Mouse (Mus musculus) small intestine, adult 2 months (tissue): ENCODE results near the gene Arxes2. TPM values are rescaled to one million over a fixed set of nuclear protein-coding genes. Genes with fewer than 3 reads are reported as not detected.
"Not testable (repeated sequence)": the region's sequence is repeated elsewhere in the genome, so short reads cannot be mapped to it uniquely, and the experiment has no call there.

Experiments used
- H3K27ac ChIP-seq: fragments of 200-500 bp; 2 replicates; pipeline ENCODE4 v1.5.1; 2012; ENCODE audit warnings: low read depth, low read length, control low read depth, inconsistent platforms; ENCODE audit not compliant: insufficient read depth
- H3K27me3 ChIP-seq: fragments of 200-500 bp; 2 replicates; pipeline ENCODE4 v1.6.1; 2012; ENCODE audit warnings: mild to moderate bottlenecking, moderate library complexity, low read length, inconsistent platforms; ENCODE audit not compliant: control insufficient read depth, insufficient read depth
- H3K36me3 ChIP-seq: fragments of 200-500 bp; 2 replicates; pipeline ENCODE4 v1.6.1; 2012; ENCODE audit warnings: mild to moderate bottlenecking, low read length, control low read depth, inconsistent platforms; ENCODE audit not compliant: control insufficient read depth, insufficient read depth
- H3K4me1 ChIP-seq: fragments of 200-500 bp; 2 replicates; pipeline ENCODE4 v1.6.1; 2012; ENCODE audit warnings: low read length, inconsistent platforms, mixed read lengths; ENCODE audit not compliant: control insufficient read depth, insufficient read depth, insufficient read length
- H3K4me3 ChIP-seq: fragments of 200-500 bp; 2 replicates; pipeline ENCODE4 v1.5.1; 2012; ENCODE audit warnings: low read depth, mild to moderate bottlenecking, control low read depth, inconsistent platforms, low read length, moderate library complexity
- CTCF ChIP-seq: fragments of 200-500 bp; IDR thresholded peaks from 2 replicates; pipeline ENCODE4 v1.5.1; 2012; ENCODE audit warnings: low read depth, mild to moderate bottlenecking, control low read depth, inconsistent platforms, low read length, moderate library complexity, mixed read lengths; ENCODE audit not compliant: insufficient replicate concordance, insufficient read length; ENCODE audit errors: extremely low read depth
- POLR2A ChIP-seq: fragments of 200-500 bp; IDR thresholded peaks from 2 replicates; pipeline ENCODE4 v1.6.1; 2012; ENCODE audit warnings: low read depth, mild to moderate bottlenecking, control low read depth, inconsistent platforms, low read length, moderate library complexity
- WGBS: fragments of 180-500 bp; shearing (Covaris S2); methylation state at CpG from one replicate; pipeline ENCODE4 v1.1.7; 2018; 5-methylcytosine and 5-hydroxymethylcytosine counted together
- polyA plus RNA-seq: library from polyadenylated mRNA; depleted of rRNA; stranded (reverse); fragments of >200 nt; gene quantifications from 2 replicates; pipeline ENCODE4 v1.2.3, GENCODE M21; 2012; rRNA removed

Arxes2 gene
- 0.51 and 0.57 TPM in 2 replicates for polyA plus RNA-seq

DNA sequence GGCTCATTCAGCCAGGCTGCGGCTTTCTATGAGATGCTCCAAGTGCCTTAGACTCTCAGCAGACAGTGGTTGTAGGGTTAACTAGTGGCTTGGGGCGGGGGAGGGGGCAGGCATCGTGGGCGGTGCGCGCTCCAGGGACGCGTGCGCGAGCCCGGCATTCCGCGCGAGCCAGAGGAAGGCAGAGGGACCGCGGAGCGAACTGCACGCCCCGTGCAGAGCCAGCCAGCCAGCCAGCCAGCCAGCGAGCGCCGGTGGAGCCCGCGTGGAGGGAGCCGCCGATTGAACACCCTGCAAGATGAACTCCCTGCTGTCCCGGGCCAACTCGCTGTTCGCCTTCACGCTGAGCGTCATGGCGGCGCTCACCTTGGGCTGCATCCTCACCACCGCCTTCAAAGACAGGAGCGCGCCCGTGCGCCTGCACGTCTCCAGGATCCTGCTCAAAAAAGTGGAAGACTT, at the start of gene Arxes2:
Arxes2 (plus strand) TSS at position 161 of the 456 bp plus-strand sequence.
- H3K27ac ChIP-seq, H3K27me3 ChIP-seq, H3K36me3 ChIP-seq, H3K4me1 ChIP-seq: not testable (repeated sequence)
- 0 out of 2 replicates have a peak within 1 kb of the TSS, but pooled peaks have one; percentile 24 for H3K4me3 ChIP-seq
- 10% methylated on average over 11 of the region's 39 CpGs for WGBS

DNA sequence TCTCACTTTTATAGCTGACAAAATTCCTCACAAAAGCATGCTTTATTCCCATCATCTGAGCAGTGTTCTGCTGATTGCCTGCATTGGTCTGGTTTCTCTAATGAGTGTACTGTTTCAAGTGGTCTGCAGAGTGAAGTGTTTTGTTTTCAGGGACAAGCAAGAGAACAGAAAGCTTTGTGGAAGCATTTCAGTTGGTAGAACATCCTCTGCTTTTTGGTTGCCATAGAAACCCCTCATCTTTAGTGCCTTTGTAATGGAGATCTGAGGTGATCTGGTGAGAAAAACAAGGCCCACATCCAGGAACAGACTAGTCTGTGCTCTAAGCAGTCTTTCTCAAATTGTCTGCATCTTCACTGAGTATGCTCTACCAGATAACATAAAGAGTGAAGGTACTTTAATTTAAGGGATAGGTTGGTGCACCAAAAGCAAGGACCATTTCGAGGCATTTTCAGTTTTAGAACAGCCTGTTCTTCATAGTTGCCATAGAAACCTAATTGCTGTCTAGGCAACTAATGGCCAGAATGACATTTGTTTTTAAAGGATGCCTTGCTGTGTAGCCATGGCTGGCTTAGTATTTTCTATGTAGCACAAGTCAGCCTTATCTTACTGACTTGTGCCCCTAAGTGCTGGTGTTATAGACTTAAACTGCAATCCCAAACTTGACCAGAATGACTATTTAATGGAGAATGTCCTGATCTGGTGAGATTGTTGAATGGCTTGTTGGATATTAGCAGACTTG, 44.8 kb upstream of the Arxes2 start:
- no peaks in the 10 kb centered on the region for H3K27me3 ChIP-seq
- H3K4me3 ChIP-seq = no peak overlapping the region
- H3K36me3 ChIP-seq = no peaks in the 10 kb centered on the region
- no peak for TF ChIP-seq CTCF
- no peak for TF ChIP-seq POLR2A
- 81% methylated on average over 1 of the region's 1 CpGs for WGBS
- H3K27ac ChIP-seq = no peak overlapping the region
- H3K4me1 ChIP-seq = no peaks in the 10 kb centered on the region

DNA sequence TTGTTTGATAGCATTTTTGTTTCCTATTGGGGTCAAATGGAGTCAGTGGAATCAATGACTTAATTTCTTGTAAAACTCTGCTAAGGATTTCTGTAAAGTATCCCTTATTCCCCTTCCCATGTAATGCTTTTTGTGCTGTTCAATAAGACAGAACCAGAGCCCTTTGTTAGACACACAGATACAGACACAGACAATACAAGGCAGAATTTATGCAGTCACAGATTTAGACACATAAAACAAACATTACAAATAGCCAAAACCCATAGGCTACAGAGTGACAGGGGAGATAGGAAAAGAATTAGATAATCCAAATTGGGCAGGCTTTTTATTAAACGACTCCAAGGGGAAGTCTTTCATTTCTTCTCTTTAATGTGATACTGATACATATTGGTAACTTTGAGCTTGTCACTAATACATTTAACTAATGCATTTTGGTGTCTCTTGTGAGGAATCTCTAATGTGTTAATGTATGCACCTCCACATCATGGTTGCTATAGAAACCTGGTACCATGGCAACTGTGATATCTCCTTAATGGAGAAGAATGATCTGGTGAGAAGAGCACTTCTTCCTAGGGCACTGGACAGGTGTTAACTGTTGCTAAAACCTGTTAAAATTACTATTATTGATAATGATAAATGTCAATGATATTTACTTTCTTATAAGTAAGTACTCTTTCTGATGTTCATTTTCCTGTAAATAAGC, 36.5 kb upstream of the Arxes2 start:
- no peak overlapping the region for H3K4me3 ChIP-seq
- WGBS = 74% methylated on average over 1 of the region's 1 CpGs
- no peaks in the 10 kb centered on the region for H3K36me3 ChIP-seq
- no peaks in the 10 kb centered on the region for H3K27me3 ChIP-seq
- no peak overlapping the region for H3K27ac ChIP-seq
- no peaks in the 10 kb centered on the region for H3K4me1 ChIP-seq
- TF ChIP-seq POLR2A = no peak
- no peak for TF ChIP-seq CTCF

DNA sequence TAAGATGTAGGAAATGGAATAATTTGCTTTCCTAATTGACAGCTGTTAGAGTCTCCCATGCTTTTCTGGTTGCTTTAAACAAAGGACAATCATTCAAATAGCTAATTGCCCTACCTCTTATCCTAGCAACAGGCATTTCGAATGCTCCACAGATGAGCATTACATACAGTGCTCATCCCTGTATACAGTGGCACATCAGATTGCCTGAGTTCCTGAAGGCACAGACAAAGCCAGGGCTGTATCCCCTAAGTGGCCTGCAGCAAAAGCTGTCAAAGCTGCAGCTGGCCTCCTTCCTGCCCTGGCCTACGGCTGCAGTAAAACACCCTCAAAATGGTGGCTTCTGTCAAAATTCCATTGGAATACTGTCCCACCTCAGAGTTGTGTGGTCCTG, 35.9 kb upstream of the Arxes2 start:
- H3K4me1 ChIP-seq = no peaks in the 10 kb centered on the region
- H3K27me3 ChIP-seq = no peaks in the 10 kb centered on the region
- H3K27ac ChIP-seq = no peak overlapping the region
- H3K36me3 ChIP-seq = no peaks in the 10 kb centered on the region
- 90% methylated on average over 2 of the region's 2 CpGs for WGBS
- TF ChIP-seq CTCF = no peak
- no peak for TF ChIP-seq POLR2A
- H3K4me3 ChIP-seq = no peak overlapping the region

DNA sequence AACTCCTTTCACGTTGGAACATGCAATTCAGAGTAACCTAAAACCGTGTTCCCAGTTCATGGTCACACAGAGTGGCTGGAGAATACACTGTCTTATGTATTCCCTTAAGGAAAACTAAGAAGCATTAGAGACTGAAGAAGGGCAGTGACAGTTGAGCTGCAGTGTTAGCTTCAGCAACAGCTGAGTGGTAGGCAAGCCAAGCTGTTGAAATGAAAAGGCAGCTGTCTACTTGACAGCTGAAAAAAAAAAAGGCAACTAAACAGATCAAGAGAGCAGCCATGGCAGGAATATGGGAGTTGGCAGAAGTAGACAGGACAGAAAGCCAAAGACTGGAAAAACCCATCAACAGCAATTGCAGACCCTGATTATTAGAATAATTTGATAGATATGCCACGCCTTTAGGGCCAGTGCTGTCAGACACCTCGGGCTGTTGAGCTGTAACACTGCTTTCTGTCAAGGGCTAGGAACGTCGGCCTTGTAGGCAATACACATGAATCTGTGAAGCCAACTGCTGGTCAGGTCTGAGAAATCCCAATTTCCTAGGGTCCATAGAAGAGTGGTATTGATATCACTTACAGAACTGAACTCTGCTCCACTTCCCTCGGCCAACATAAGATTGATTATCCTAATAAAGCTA, 34.9 kb upstream of the Arxes2 start:
- H3K4me3 ChIP-seq = no peak overlapping the region
- H3K4me1 ChIP-seq = no peaks in the 10 kb centered on the region
- H3K27me3 ChIP-seq = no peaks in the 10 kb centered on the region
- no peaks in the 10 kb centered on the region for H3K36me3 ChIP-seq
- 64% methylated on average over 7 of the region's 7 CpGs for WGBS
- no peak for TF ChIP-seq CTCF
- TF ChIP-seq POLR2A = no peak
- H3K27ac ChIP-seq = no peak overlapping the region

DNA sequence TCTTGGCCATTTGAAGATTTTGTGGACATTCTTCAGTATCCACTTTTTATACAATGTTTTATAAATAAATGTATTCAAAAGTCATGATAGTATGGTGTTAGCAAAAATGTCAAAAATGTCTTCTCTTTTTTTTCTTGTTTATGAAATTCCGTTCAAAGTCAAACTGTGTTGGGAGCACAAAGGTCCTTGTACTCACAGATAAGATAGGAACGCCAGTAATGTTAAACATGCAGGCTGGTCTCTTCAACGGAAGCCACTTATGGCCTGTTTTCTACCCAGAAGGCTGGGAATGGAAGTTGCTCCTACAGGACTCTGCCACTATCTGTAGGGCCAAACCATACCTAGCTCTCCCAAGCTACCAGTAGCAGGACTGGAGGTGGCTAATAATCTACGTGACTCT, 34.1 kb upstream of the Arxes2 start:
- H3K27me3 ChIP-seq = no peaks in the 10 kb centered on the region
- TF ChIP-seq POLR2A (no peak), CTCF (no peak)
- WGBS = 49% methylated on average over 4 of the region's 4 CpGs

DNA sequence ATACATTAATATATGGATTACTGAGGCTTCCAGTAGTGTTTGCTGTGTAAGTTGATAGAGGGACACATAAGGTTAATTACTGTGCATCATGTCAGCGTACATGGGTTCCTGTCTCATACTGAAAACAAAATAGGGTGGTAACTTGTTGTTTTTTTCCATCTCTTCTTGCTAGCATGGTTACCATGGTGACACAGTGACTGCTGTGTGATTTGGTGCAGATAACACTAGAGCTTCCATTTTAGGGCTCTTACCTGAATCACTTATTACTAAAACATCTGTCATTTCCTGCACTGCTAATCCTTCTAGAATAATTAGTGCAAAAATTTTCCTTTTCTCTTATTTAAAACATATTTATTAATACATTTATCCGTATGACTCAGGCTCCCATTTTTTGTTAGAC, 31.3 kb upstream of the Arxes2 start:
- H3K4me1 ChIP-seq = no peaks in the 10 kb centered on the region
- H3K27ac ChIP-seq = no peak overlapping the region
- WGBS = 81% methylated on average over 2 of the region's 2 CpGs
- H3K36me3 ChIP-seq = no peaks in the 10 kb centered on the region
- TF ChIP-seq CTCF (no peak), POLR2A (no peak)
- H3K27me3 ChIP-seq = no peaks in the 10 kb centered on the region
- no peak overlapping the region for H3K4me3 ChIP-seq

More for the DNA sequence above, 34.1 kb upstream of the Arxes2 start:
- Histone ChIP-seq H3K27ac (no peak overlapping the region), H3K4me3 (no peak overlapping the region), H3K4me1 (no peaks in the 10 kb centered on the region), H3K36me3 (no peaks in the 10 kb centered on the region)
